Mouse (Mus musculus): ENCODE measurements around the gene Dnm1l.
"Not testable (repeated sequence)": the region's sequence is repeated elsewhere in the genome, so short reads cannot be mapped to it uniquely, and the experiment has no call there.

Dnm1l gene

GRCm38 (mm10) chr16:16358481-16359100 lies at the start of gene Dnm1l:
Gene Dnm1l, minus strand, starts transcription at chr16:16358959.
- DNase-seq (ENCODE audit: low spot score), result peak; percentile 85

- DNase-seq (ENCODE audit: low spot score), result not testable (repeated sequence)
Observed at GRCm38 (mm10) chr16:16367217-16367616, 8.5 kb upstream of the Dnm1l start.

GRCm38 (mm10) chr16:16359101-16359482 lies 333 bp upstream of the Dnm1l start:
- not testable (repeated sequence) for DNase-seq (ENCODE audit: low spot score)

- DNase-seq (ENCODE audit: low spot score), result no peak
Observed at GRCm38 (mm10) chr16:16357908-16358307, 851 bp downstream of the Dnm1l start.

GRCm38 (mm10) chr16:16346420-16346819 lies 12.3 kb downstream of the Dnm1l start:
- no peak for DNase-seq (ENCODE audit: low spot score)

GRCm38 (mm10) chr16:16325775-16326336 lies 32.9 kb downstream of the Dnm1l start:
- DNase-seq (ENCODE audit: low spot score), result no peak

- DNase-seq (ENCODE audit: low spot score), result no peak
Observed at GRCm38 (mm10) chr16:16311319-16311718, 47.4 kb downstream of the Dnm1l start.

- DNase-seq (ENCODE audit: low spot score), result no peak
Observed at GRCm38 (mm10) chr16:16303888-16304287, 54.9 kb downstream of the Dnm1l start.

- no peak for DNase-seq (ENCODE audit: low spot score)
Observed at GRCm38 (mm10) chr16:16303138-16303827, 55.5 kb downstream of the Dnm1l start.

- peak; percentile 89 for DNase-seq (ENCODE audit: low spot score)
Observed at GRCm38 (mm10) chr16:16302369-16303137, 56.2 kb downstream of the Dnm1l start, which contains the start of gene Yars2. Gene Yars2, plus strand, starts transcription at chr16:16302965.

- DNase-seq (ENCODE audit: low spot score), result no peak
Observed at GRCm38 (mm10) chr16:16273752-16274151, 85.0 kb downstream of the Dnm1l start.

- DNase-seq (ENCODE audit: low spot score), result no peak
Observed at GRCm38 (mm10) chr16:16272978-16273377, 85.8 kb downstream of the Dnm1l start.

- no peak for DNase-seq (ENCODE audit: low spot score)
Observed at GRCm38 (mm10) chr16:16262436-16262835, 96.3 kb downstream of the Dnm1l start.

Data from left cerebral cortex, adult 11 months (tissue).